Mouse (Mus musculus) embryonic facial prominence, embryonic 14.5 days (tissue): ENCODE data around the gene Cxcl15. TPM values are rescaled to one million over a fixed set of nuclear protein-coding genes. Genes with fewer than 3 reads are reported as not detected.

Experiments used
- ATAC-seq: fragments of 200-750 bp; cut with Nextera tagmentation; 2 replicates; pipeline ENCODE4 v1.8.0; 2017; ENCODE audit warnings: low read depth, moderate number of reproducible peaks, moderate TSS enrichment
- DNase-seq: peaks from one replicate; pipeline ENCODE4 v3.0.0-alpha.2; 2015; ENCODE audit warnings: low spot score
- H3K27ac ChIP-seq: fragments of 300-500 bp; sonication (generic); replicated peaks from 2 replicates; pipeline ENCODE4 v1.5.1; 2014; ENCODE audit warnings: low read depth, mild to moderate bottlenecking, low read length, moderate library complexity
- H3K27me3 ChIP-seq: fragments of 300-500 bp; sonication (generic); replicated peaks from 2 replicates; pipeline ENCODE4 v1.6.1; 2014; ENCODE audit warnings: low read length; ENCODE audit not compliant: control insufficient read depth, insufficient read depth
- H3K36me3 ChIP-seq: fragments of 300-500 bp; sonication (generic); 2 replicates; pipeline ENCODE4 v1.6.1; 2014; ENCODE audit warnings: low read length, mixed read lengths; ENCODE audit not compliant: control insufficient read depth, insufficient read depth
- H3K4me1 ChIP-seq: fragments of 300-500 bp; sonication (generic); 2 replicates; pipeline ENCODE4 v1.6.1; 2014; ENCODE audit warnings: antibody characterized with exemption, low read length; ENCODE audit not compliant: control insufficient read depth, insufficient read depth
- H3K4me2 ChIP-seq: fragments of 300-500 bp; sonication (generic); 2 replicates; pipeline ENCODE4 v1.6.1; 2014; ENCODE audit warnings: low read depth, mild to moderate bottlenecking, low read length, moderate library complexity, mixed read lengths
- H3K4me3 ChIP-seq: fragments of 300-500 bp; sonication (generic); 2 replicates; pipeline ENCODE4 v1.5.1; 2014; ENCODE audit warnings: low read depth, mild to moderate bottlenecking, low read length
- H3K9ac ChIP-seq: fragments of 300-500 bp; sonication (generic); 2 replicates; pipeline ENCODE4 v1.6.1; 2014; ENCODE audit warnings: low read depth, mild to moderate bottlenecking, low read length, moderate library complexity, mixed read lengths
- H3K9me3 ChIP-seq: fragments of 300-500 bp; sonication (generic); 2 replicates; pipeline ENCODE4 v1.6.1; 2016; ENCODE audit warnings: low read length; ENCODE audit not compliant: control insufficient read depth
- WGBS: fragments of 180-500 bp; shearing (Covaris S2); extraction: QIAGEN DNeasy Blood & Tissue Kit; methylation state at CpG from one replicate; pipeline ENCODE4 v1.1.7; 2014; 5-methylcytosine and 5-hydroxymethylcytosine counted together
- polyA plus RNA-seq: library from polyadenylated mRNA; unstranded; fragments of >200 nt; fragmentation: Nextera tagmentation; extraction: Ambion mirVana; gene quantifications from 2 replicates; pipeline ENCODE4 v1.2.1, GENCODE M21; 2014

Cxcl15 gene
- polyA plus RNA-seq, 1 experiment from 2014 or later, result 0.07 TPM

DNA sequence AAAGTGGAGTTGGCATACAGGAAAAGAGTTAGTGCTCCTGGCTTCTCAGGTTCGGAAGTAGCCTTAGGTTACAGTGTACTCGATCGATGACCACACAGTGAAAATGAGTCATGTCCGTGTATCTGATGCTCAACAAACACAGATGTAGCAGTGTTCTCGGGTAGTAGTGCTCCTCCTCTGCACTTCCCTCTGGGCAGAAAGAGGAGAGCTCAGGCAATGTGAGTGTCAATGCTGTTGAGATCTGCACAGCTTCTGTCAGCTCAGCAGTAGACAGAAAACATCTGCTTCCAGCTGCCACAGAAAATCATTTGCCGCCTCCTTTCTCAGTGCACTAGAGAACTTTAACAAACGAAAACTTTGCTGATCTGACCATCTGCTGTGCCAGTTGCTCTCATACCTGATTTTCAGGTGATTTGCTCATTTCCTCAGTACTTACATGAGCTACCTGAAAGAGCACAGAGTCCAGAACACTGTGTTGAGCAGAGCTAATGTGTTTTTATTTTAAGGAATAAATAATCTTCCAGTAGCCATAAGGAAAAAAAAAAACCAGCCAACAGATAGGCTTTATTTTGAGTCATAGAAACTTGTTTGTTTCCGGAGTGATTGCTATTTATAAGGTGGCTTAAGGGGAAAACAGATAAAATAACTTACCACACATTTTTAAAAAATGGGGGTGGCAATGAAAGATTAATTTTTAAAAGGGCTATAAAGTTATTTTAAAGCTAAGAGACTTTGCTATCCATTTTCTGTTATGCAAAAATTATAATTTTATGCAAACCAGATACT, 28.3 kb upstream of the Cxcl15 start:
- no peak overlapping the region for H3K9ac ChIP-seq
- no peak for ATAC-seq
- DNase-seq, result peak; percentile 48
- H3K4me1 ChIP-seq, result 0 out of 2 replicates have a peak, but pooled peaks cover 5% of the 10 kb centered on the region
- WGBS, result 57% methylated on average over 8 of the region's 8 CpGs
- H3K27ac ChIP-seq, result no peak overlapping the region
- no peaks in the 10 kb centered on the region for H3K27me3 ChIP-seq
- no peak overlapping the region for H3K4me2 ChIP-seq
- H3K4me3 ChIP-seq, result no peak overlapping the region
- H3K9me3 ChIP-seq, result no peaks in the 10 kb centered on the region
- H3K36me3 ChIP-seq, result no peaks in the 10 kb centered on the region

DNA sequence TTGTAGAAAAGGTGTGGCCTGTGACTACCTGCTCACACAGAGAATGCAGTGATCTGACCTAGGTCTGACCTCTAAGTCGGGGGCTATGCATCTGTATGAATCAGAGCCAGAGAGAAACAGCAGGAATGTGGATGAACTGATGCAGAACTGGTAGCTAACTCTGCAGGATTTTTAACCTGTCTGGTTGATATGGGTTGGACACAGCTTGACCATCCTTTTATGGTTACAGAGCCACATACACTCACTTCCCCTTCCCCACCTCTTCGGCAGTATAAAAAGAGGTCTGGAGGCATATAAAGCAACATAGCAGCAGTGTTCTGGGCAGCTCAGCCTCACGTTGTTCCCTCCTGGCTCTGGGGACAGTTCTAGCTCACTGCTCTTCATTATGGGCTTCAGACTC, 26.1 kb upstream of the Cxcl15 start, which contains the start of gene Ppbp:
Gene Ppbp, plus strand, starts transcription at position 301 of the 400 bp plus-strand sequence.
- no peak within 1 kb of the TSS for H3K4me3 ChIP-seq
- H3K27me3 ChIP-seq, result no peaks in the 10 kb centered on the region
- no peak for DNase-seq
- peaks cover 5% of the 10 kb centered on the region; the same call in 1 of the 2 replicates for H3K4me1 ChIP-seq
- H3K27ac ChIP-seq, result no peak within 1 kb of the TSS
- WGBS, result 51% methylated on average over 3 of the region's 3 CpGs
- no peak for ATAC-seq
- H3K9me3 ChIP-seq, result no peaks in the 10 kb centered on the region
- no peaks in the 10 kb centered on the region for H3K36me3 ChIP-seq
- H3K4me2 ChIP-seq, result no peak within 1 kb of the TSS
- H3K9ac ChIP-seq, result no peak within 1 kb of the TSS

DNA sequence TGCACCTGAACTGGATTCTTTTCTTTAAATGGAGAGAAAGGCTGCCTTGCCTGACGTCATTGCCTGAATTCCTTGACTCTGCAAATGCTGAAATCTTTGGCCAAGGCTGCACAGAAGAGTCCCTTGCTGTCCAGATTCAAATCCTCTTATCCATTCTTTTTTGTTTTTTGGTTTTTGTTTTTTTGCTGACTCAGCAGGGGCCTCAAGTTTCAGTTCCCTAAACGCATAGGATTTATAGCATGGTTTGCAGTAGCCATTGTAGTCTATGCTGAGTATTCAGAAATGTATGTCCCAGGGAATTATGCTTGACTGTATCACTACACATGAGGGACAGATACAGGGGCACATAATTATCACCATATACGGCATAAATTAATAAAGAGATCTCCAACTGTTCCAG, 23.0 kb upstream of the Cxcl15 start:
- Histone ChIP-seq H3K9me3 (no peaks in the 10 kb centered on the region), H3K4me2 (no peak overlapping the region), H3K36me3 (no peaks in the 10 kb centered on the region), H3K9ac (no peak overlapping the region), H3K27ac (no peak overlapping the region), H3K4me1 (no peaks in the 10 kb centered on the region; the same call in 1 of the 2 replicates), H3K27me3 (no peaks in the 10 kb centered on the region), H3K4me3 (no peak overlapping the region)
- ATAC-seq, result no peak
- DNase-seq, result no peak
- 69% methylated on average over 3 of the region's 3 CpGs for WGBS

DNA sequence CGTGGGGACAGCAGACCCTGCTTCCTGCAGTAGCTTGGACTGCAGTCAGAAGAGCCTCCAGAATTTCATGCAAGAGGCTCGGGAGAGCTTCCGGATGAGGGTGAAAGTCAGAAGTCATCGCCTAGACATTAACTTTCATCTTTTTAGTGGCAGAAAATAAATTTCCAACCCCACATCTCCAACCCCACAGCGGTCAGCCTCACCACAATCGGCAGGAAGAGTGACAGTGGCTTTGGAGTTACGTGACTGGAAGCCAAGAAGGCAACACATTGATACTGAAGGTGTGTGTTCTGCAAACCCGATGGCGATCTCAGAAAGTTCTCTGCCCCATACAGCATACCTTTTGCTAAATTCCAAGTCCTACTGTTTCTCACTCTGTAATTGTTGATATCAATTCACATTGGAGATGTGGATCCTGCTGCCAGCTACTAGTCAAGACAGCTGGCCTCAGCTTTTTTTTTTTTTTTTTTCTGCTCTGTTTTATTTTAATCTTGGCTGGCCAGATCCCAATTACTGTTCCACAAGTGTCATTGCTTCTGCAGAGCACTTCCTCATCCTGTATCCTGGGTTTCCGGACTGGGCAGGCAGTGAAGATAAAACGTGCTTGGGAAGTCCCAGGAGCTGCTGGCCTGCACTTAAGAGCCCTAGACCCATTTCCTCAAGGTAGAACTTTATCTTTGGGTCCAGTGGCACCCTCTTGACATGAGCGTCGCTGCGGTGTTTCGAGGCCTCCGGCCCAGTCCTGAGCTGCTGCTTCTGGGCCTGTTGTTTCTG, 22.3 kb upstream of the Cxcl15 start, which contains the start of gene Pf4:
Gene Pf4, plus strand, starts transcription at position 556 of the 774 bp plus-strand sequence.
- 84% methylated on average over 16 of the region's 16 CpGs for WGBS
- no peaks in the 10 kb centered on the region for H3K9me3 ChIP-seq
- H3K4me1 ChIP-seq, result no peaks in the 10 kb centered on the region; the same call in 1 of the 2 replicates
- H3K36me3 ChIP-seq, result no peaks in the 10 kb centered on the region
- H3K4me3 ChIP-seq, result no peak within 1 kb of the TSS
- H3K27ac ChIP-seq, result no peak within 1 kb of the TSS; the same call in 1 of the 2 replicates
- H3K9ac ChIP-seq, result no peak within 1 kb of the TSS
- DNase-seq (no peak), ATAC-seq (no peak)
- H3K27me3 ChIP-seq, result no peaks in the 10 kb centered on the region; the same call in 1 of the 2 replicates
- H3K4me2 ChIP-seq, result no peak within 1 kb of the TSS

DNA sequence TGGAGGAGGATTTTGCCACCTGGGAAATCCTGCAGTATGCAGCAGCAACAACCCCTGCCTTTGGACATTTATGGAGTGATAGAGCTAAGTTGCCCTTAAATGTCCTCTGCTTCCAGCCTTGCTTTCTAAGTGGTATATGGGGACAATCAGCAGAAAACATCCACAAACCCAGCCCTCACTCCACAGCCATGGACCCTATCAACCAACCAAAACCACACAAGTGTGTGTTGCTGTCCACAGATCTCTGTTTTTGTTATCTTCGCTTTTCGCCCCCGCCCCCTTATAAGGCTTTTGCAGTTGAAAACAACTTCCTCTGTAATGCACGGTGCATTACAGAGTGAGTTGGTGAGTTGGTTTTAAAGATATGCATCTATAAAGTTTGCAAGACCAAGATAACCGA, 18.8 kb upstream of the Cxcl15 start:
- ATAC-seq (no peak), DNase-seq (no peak)
- WGBS, result 81% methylated on average over 5 of the region's 5 CpGs
- Histone ChIP-seq H3K27ac (no peak overlapping the region), H3K9ac (no peak overlapping the region), H3K4me1 (no peaks in the 10 kb centered on the region; the same call in 1 of the 2 replicates), H3K36me3 (no peaks in the 10 kb centered on the region), H3K27me3 (no peaks in the 10 kb centered on the region; the same call in 1 of the 2 replicates), H3K4me3 (no peak overlapping the region), H3K9me3 (no peaks in the 10 kb centered on the region), H3K4me2 (no peak overlapping the region)

DNA sequence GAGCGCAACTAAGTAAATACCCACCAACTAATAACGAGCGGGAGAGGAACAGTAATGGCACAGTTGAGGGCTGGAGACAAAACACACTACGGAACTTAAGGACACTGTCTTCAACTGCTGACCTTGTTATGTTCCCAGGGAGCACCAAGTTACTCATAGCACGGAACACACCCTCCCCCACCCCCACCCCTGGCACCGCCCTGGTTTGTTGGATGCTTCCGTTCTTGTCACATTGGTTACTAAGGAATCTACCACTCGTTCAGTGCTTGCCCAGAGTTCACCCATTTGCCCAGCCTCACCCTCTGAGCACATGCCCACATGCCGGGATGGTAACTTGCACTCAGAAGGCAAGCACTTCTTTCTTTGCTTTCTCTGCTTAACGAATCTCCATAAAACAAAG, 16.7 kb upstream of the Cxcl15 start:
- WGBS, result 85% methylated on average over 10 of the region's 10 CpGs
- H3K9ac ChIP-seq, result no peak overlapping the region
- ATAC-seq (no peak), DNase-seq (no peak)
- no peak overlapping the region for H3K27ac ChIP-seq
- no peak overlapping the region for H3K4me3 ChIP-seq
- H3K9me3 ChIP-seq, result no peaks in the 10 kb centered on the region
- H3K4me2 ChIP-seq, result no peak overlapping the region
- H3K27me3 ChIP-seq, result no peaks in the 10 kb centered on the region; the same call in 1 of the 2 replicates
- no peaks in the 10 kb centered on the region; the same call in 1 of the 2 replicates for H3K4me1 ChIP-seq
- H3K36me3 ChIP-seq, result no peaks in the 10 kb centered on the region

DNA sequence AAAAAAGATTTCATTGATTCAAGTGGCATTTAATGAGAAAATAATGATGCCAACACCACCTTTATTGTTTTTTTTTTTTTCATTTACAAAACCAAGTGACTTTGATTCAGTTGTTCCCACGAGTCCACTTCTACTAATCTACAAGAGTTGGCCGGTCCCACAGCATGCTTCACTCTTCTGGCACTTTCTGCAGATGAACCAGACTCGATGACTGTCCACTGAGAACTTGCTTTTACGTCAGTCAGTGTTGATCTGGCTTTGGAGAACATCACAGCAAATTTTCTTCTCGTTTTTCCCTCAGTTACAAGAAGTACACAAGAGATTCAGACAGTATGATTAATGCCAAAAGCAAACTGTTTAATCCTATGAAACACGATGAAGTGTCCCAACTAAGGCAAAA, 15.5 kb upstream of the Cxcl15 start:
- no peaks in the 10 kb centered on the region for H3K9me3 ChIP-seq
- H3K4me1 ChIP-seq, result no peaks in the 10 kb centered on the region; the same call in 1 of the 2 replicates
- DNase-seq, result no peak
- no peak overlapping the region for H3K4me2 ChIP-seq
- no peaks in the 10 kb centered on the region; the same call in 1 of the 2 replicates for H3K27me3 ChIP-seq
- no peak overlapping the region for H3K4me3 ChIP-seq
- no peaks in the 10 kb centered on the region for H3K36me3 ChIP-seq
- no peak overlapping the region for H3K27ac ChIP-seq
- 80% methylated on average over 6 of the region's 6 CpGs for WGBS
- no peak overlapping the region for H3K9ac ChIP-seq
- ATAC-seq, result no peak

DNA sequence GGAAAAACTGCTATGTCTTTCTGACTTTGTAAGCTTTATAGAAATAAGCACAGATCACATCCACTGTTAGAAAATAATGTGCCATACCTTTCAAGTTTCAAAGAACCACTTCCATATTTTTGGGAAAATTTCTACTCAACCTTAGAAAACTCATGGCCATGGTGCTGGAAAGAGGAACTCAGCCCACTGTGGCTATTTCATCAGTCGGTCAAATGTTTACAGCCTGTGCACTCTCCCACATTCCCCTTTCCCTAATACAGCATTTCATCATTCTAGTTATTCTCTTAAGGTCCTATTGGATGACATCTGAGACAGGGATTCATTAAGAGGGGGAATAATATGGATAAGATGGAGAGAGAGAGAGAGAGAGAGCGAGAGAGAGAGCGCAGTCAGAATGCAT, 10.6 kb upstream of the Cxcl15 start:
- no peak for ATAC-seq
- H3K36me3 ChIP-seq, result no peaks in the 10 kb centered on the region
- H3K4me1 ChIP-seq, result no peaks in the 10 kb centered on the region
- 78% methylated on average over 3 of the region's 3 CpGs for WGBS
- H3K27me3 ChIP-seq, result no peaks in the 10 kb centered on the region
- H3K27ac ChIP-seq, result no peak overlapping the region
- H3K9me3 ChIP-seq, result no peaks in the 10 kb centered on the region
- no peak overlapping the region for H3K9ac ChIP-seq
- H3K4me2 ChIP-seq, result no peak overlapping the region
- no peak overlapping the region for H3K4me3 ChIP-seq
- DNase-seq, result no peak
